Mouse (Mus musculus) MEL (cell line): ENCODE results near the gene Smap2. TPM values are rescaled to one million over a fixed set of nuclear protein-coding genes. Genes with fewer than 3 reads are reported as not detected.

Experiments used
- DNase-seq: peaks from one replicate; pipeline ENCODE4 v3.0.0; 2011; ENCODE audit warnings: low read depth, low spot score
- H3K27ac ChIP-seq: 2 replicates; pipeline ENCODE4 v1.5.1; 2012; ENCODE audit warnings: low read depth, mild to moderate bottlenecking, control low read depth, low read length, moderate library complexity; ENCODE audit not compliant: control insufficient read depth
- H3K27me3 ChIP-seq, 2 experiments: fragments of 150-350 bp in 1 of 2; sonication (generic) in 1 of 2; 2 replicates each; pipeline ENCODE4 v1.6.1; 2012; ENCODE audit warnings: low read length in 2 of 2, mild to moderate bottlenecking in 2 of 2, improper control_type of control experiment in 1 of 2, moderate library complexity in 1 of 2; ENCODE audit not compliant: insufficient read depth in 2 of 2, control insufficient read depth in 1 of 2
- H3K36me3 ChIP-seq, 2 experiments: 2 replicates each; pipeline ENCODE4 v1.6.1; 2012 to 2014; ENCODE audit warnings: low read length in 2 of 2, improper control_type of control experiment in 1 of 2, inconsistent platforms in 1 of 2, mild to moderate bottlenecking in 1 of 2; ENCODE audit not compliant: insufficient read depth in 2 of 2, control insufficient read depth in 1 of 2
- H3K4me1 ChIP-seq, 2 experiments: fragments of 150-350 bp in 1 of 2; sonication (generic) in 1 of 2; 2 replicates each; pipeline ENCODE4 v1.6.1; 2012; ENCODE audit warnings: low read length in 2 of 2, improper control_type of control experiment in 1 of 2, mild to moderate bottlenecking in 1 of 2; ENCODE audit not compliant: insufficient read depth in 2 of 2, control insufficient read depth in 1 of 2
- H3K4me3 ChIP-seq, 2 experiments: fragments of 150-350 bp in 1 of 2; sonication (generic) in 1 of 2; 2 replicates each; pipeline ENCODE4 v1.5.1; 2012; ENCODE audit warnings: low read depth in 2 of 2, low read length in 2 of 2, mild to moderate bottlenecking in 2 of 2, moderate library complexity in 2 of 2, control low read depth in 1 of 2, improper control_type of control experiment in 1 of 2; ENCODE audit not compliant: control insufficient read depth in 1 of 2, insufficient read depth in 1 of 2
- H3K79me2 ChIP-seq: 2 replicates; pipeline ENCODE4 v1.6.1; 2012; ENCODE audit warnings: mild to moderate bottlenecking, low read length, moderate library complexity; ENCODE audit not compliant: control insufficient read depth, poor library complexity, insufficient read depth
- H3K9ac ChIP-seq: 2 replicates; pipeline ENCODE4 v1.6.1; 2012; ENCODE audit warnings: low read depth, mild to moderate bottlenecking, control low read depth, low read length, moderate library complexity; ENCODE audit not compliant: control insufficient read depth, poor library complexity, severe bottlenecking
- H3K9me3 ChIP-seq: fragments of 150-350 bp; sonication (generic); replicated peaks from 2 replicates; pipeline ENCODE4 v1.6.1; 2012; ENCODE audit warnings: mild to moderate bottlenecking, low read length, improper control_type of control experiment, moderate library complexity; ENCODE audit not compliant: insufficient read depth
- CTCF ChIP-seq, 3 experiments: IDR thresholded peaks in 2 of 3; conservative IDR thresholded peaks in 1 of 3; 2 replicates each; pipeline ENCODE4 v1.5.1; 2011 to 2012; ENCODE audit warnings: low read length in 3 of 3, low read depth in 2 of 3, mild to moderate bottlenecking in 2 of 3, improper control_type of control experiment in 1 of 3, inconsistent platforms in 1 of 3, mixed read lengths in 1 of 3, moderate library complexity in 1 of 3; ENCODE audit not compliant: control insufficient read depth in 1 of 3, insufficient read depth in 1 of 3, poor library complexity in 1 of 3, severe bottlenecking in 1 of 3
- ELF1 ChIP-seq: IDR thresholded peaks from 2 replicates; pipeline ENCODE4 v1.6.1; 2014; ENCODE audit warnings: low read depth, mild to moderate bottlenecking, inconsistent platforms, low read length, improper control_type of control experiment, moderate library complexity
- HCFC1 ChIP-seq: IDR thresholded peaks from 2 replicates; pipeline ENCODE4 v1.6.1; 2012; ENCODE audit warnings: low read depth, mild to moderate bottlenecking, inconsistent platforms, low read length, improper control_type of control experiment, moderate library complexity
- JUND ChIP-seq: IDR thresholded peaks from 2 replicates; pipeline ENCODE4 v1.6.1; 2011; ENCODE audit warnings: low read depth, mild to moderate bottlenecking, improper control_type of control experiment, low read length
- MAX ChIP-seq: IDR thresholded peaks from 2 replicates; pipeline ENCODE4 v1.6.1; 2011; ENCODE audit warnings: low read length, improper control_type of control experiment
- MAZ ChIP-seq: IDR thresholded peaks from 2 replicates; pipeline ENCODE4 v1.6.1; 2012; ENCODE audit warnings: low read depth, mild to moderate bottlenecking, inconsistent platforms, low read length, improper control_type of control experiment
- MEF2A ChIP-seq: IDR thresholded peaks from 2 replicates; pipeline ENCODE4 v1.6.1; 2014; ENCODE audit warnings: low read depth, mild to moderate bottlenecking, inconsistent platforms, low read length, improper control_type of control experiment; ENCODE audit not compliant: poor library complexity, insufficient replicate concordance, severe bottlenecking; ENCODE audit errors: extremely low read depth
- MYB ChIP-seq: IDR thresholded peaks from 2 replicates; pipeline ENCODE4 v1.6.1; 2011; ENCODE audit warnings: mild to moderate bottlenecking, low read depth, low read length, improper control_type of control experiment
- POLR2AphosphoS2 ChIP-seq: IDR thresholded peaks from 2 replicates; pipeline ENCODE4 v1.6.1; 2011; ENCODE audit warnings: low read length, improper control_type of control experiment
- RAD21 ChIP-seq: IDR thresholded peaks from 2 replicates; pipeline ENCODE4 v1.6.1; 2011; ENCODE audit warnings: mild to moderate bottlenecking, low read depth, low read length, improper control_type of control experiment
- SIN3A ChIP-seq: IDR thresholded peaks from 2 replicates; pipeline ENCODE4 v1.6.1; 2012; ENCODE audit warnings: low read length, improper control_type of control experiment, inconsistent platforms
- SMC3 ChIP-seq: IDR thresholded peaks from 2 replicates; pipeline ENCODE4 v1.6.1; 2011; ENCODE audit warnings: low read depth, low read length, improper control_type of control experiment
- USF2 ChIP-seq, 2 experiments: IDR thresholded peaks; 2 replicates each; pipeline ENCODE4 v1.6.1; 2011 to 2012; ENCODE audit warnings: improper control_type of control experiment in 2 of 2, low read length in 2 of 2, borderline replicate concordance in 1 of 2, inconsistent platforms in 1 of 2, low read depth in 1 of 2, mild to moderate bottlenecking in 1 of 2; ENCODE audit not compliant: insufficient read depth in 1 of 2
- ZC3H11A ChIP-seq: IDR thresholded peaks from 2 replicates; pipeline ENCODE4 v1.6.1; 2012; ENCODE audit warnings: low read depth, mild to moderate bottlenecking, inconsistent platforms, low read length, improper control_type of control experiment
- ZKSCAN1 ChIP-seq: IDR thresholded peaks from 2 replicates; pipeline ENCODE4 v1.6.1; 2012; ENCODE audit warnings: low read depth, mild to moderate bottlenecking, inconsistent platforms, low read length, improper control_type of control experiment, moderate library complexity
- ZNF384 ChIP-seq: IDR thresholded peaks from 2 replicates; pipeline ENCODE4 v1.6.1; 2012; ENCODE audit warnings: low read depth, mild to moderate bottlenecking, inconsistent platforms, low read length, improper control_type of control experiment
- polyA plus RNA-seq, 2 experiments: library from polyadenylated mRNA; stranded (reverse) in 1 of 2; unstranded in 1 of 2; fragments of >175 nt in 1 of 2; fragments of >200 nt in 1 of 2; gene quantifications; 2 replicates each; pipeline versions ENCODE4 v1.2.1 to v1.2.4; 2012; ENCODE audit warnings: low replicate concordance in 2 of 2, low read depth in 1 of 2; ENCODE audit not compliant: insufficient read length in 2 of 2, insufficient read depth in 1 of 2, missing spikeins in 1 of 2
- total RNA-seq: library from RNA; depleted of rRNA; stranded (reverse); fragments of 300-350 nt; gene quantifications from 2 replicates; pipeline ENCODE4 v1.2.3, GENCODE M21; 2012

The Smap2 gene
- total and polyA plus RNA-seq, 3 experiments, result 36.5 to 118 (median 83.5) TPM

DNA sequence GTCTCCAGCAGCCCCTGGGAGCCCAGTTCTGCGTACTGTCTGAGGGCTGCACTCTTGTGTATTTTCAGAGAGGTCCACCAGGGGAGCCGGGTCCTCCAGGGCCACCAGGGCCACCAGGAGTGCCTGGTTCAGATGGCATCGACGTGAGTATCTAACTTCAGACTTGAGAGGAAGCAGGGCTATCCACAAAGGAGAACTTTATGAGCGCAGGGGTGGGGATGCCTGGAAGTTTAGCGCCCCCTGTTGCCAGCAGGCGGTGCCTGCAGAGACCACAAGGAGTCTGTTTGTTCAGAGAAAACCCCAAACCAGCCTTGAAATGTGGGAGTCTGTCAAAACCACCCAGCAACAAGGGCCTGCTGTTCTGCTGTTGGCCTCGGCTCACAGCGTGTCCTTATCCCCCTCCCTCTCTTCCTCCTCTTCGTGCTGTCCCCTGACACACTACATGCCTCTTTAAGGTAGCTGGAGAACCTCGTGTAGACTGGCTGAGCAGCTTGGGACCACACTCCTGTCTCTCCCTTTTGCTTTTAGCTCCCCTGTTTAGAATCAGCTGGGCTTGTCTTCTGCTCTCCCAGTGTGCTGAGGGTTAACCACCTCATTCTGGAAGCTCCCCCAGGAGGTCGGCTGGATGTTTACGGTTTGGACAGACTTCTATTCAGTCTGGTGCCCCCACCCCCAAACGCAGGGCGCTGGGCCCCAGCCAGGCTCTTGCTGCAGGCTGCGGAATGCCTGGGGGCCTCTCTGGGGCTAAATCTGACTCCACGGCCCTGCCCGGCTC lies 24.0 kb upstream of the Smap2 start:
- Histone ChIP-seq H3K4me3 (no peak overlapping the region), H3K4me1 (no peaks in the 10 kb centered on the region), H3K36me3 (no peaks in the 10 kb centered on the region), H3K27ac (no peak overlapping the region), H3K9me3 (no peaks in the 10 kb centered on the region), H3K27me3 (peaks cover 0 to 6% of the 10 kb centered on the region in 2 experiments; a peak in 2 of 4 replicates), H3K9ac (peak overlapping the region; percentile 23; the same call in 1 of the 2 replicates), H3K79me2 (no peaks in the 10 kb centered on the region)
- TF ChIP-seq MEF2A, result no peak
- peak; percentile 66 for TF ChIP-seq ZC3H11A
- no peak for TF ChIP-seq MYB
- TF ChIP-seq SMC3, result peak; percentile 68
- TF ChIP-seq SIN3A, result no peak
- TF ChIP-seq CTCF (IDR thresholded peaks at IDR 0.05 in 2 of 3, conservative IDR thresholded peaks at IDR 0.05 in 1 of 3; ENCODE audit: control insufficient read depth in 1 of 3, insufficient read depth in 1 of 3, low read depth in 2 of 3, low read length in 3 of 3, poor library complexity in 1 of 3, severe bottlenecking in 1 of 3), result peak; percentile 92 to 94 (median 94)
- TF ChIP-seq ZNF384, result no peak
- TF ChIP-seq RAD21, result peak; percentile 80
- TF ChIP-seq HCFC1, result no peak
- TF ChIP-seq ZKSCAN1, result no peak
- peak; percentile 55; the same call in 1 of the 2 replicates for TF ChIP-seq MAZ
- peak; percentile 81 for DNase-seq

DNA sequence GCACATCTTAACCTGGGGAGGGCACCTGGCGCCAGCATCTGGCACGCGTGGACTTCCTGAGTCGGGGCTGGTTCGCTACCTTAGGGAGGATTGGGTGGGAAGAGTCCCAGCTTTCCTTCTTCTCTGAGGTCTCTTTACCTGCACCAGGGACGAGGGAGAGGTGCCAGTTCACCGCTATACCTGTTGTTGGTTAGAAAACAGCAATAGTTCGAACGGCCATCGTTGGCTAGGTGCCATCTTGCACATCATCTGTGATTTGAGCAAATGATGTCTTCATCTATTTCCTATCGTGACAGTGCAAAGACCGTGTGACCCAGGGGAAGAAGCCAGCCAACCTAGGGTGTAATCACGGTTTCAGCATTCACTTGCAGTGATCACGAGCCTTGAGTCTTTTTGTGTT lies 23.3 kb upstream of the Smap2 start:
- Histone ChIP-seq H3K4me3 (no peak overlapping the region), H3K36me3 (no peaks in the 10 kb centered on the region), H3K27me3 (peaks cover 0 to 6% of the 10 kb centered on the region in 2 experiments; a peak in 2 of 4 replicates), H3K27ac (no peak overlapping the region), H3K9ac (no peak overlapping the region), H3K79me2 (no peaks in the 10 kb centered on the region), H3K4me1 (no peaks in the 10 kb centered on the region)
- TF ChIP-seq ELF1 (no peak), JUND (no peak), MAX (no peak), USF2 (IDR thresholded peaks at IDR 0.05; ENCODE audit: borderline replicate concordance in 1 of 2, insufficient read depth in 1 of 2, low read depth in 1 of 2, low read length in 2 of 2) (no peak), POLR2AphosphoS2 (no peak), MYB (no peak), MEF2A (no peak)
- TF ChIP-seq, all 39 proteins: peak for 0
- no peaks in the 10 kb centered on the region for H3K9me3 ChIP-seq
- DNase-seq, result no peak
